Mouse (Mus musculus) leukemia stem cell, adult 10-12 weeks (primary cell): Measurements from ENCODE around the gene Arl5c. TPM values are rescaled to one million over a fixed set of nuclear protein-coding genes. Genes with fewer than 3 reads are reported as not detected.

Source experiments
- polyA plus RNA-seq: library from polyadenylated mRNA; stranded (reverse); fragments of >175 nt; gene quantifications from 2 replicates; pipeline ENCODE4 v1.2.3, GENCODE M21; 2012; ENCODE audit warnings: low replicate concordance

The Arl5c gene
- 2.2 and 3.6 TPM in 2 replicates for polyA plus RNA-seq

GRCm38 (mm10) chr11:97995564-97996288, at the start of gene Arl5c:
Gene Arl5c (minus strand): TSS chr11:97996181.

GRCm38 (mm10) chr11:98026570-98027296, 30.8 kb upstream of the Arl5c start, which contains the start of gene Rpl19:
Gene Rpl19 (plus strand): TSS chr11:98026710.

GRCm38 (mm10) chr11:98022555-98023371, 26.8 kb upstream of the Arl5c start, which contains the start of gene Cacnb1:
Gene Cacnb1 (minus strand): TSS chr11:98023034.

GRCm38 (mm10) chr11:97985727-97986677, 10.0 kb downstream of the Arl5c start, which contains the start of gene Plxdc1:
Gene Plxdc1 (minus strand): TSS chr11:97986444.

Other genes with a start within 250 kb of the Arl5c start
- gene Cwc25, start 229.6 kb downstream of the Arl5c start, polyA plus RNA-seq = 9.5 and 15.2 TPM in 2 replicates
- gene 1700001P01Rik, start 220.3 kb downstream of the Arl5c start, polyA plus RNA-seq = 1.4 TPM in 1 of 2 replicates, not detected in the other
- gene Rpl23, start 213.7 kb downstream of the Arl5c start, polyA plus RNA-seq = 28.5 and 58.3 TPM in 2 replicates
- 26.1 and 92.3 TPM in 2 replicates for gene Lasp1, start 197.2 kb downstream of the Arl5c start, polyA plus RNA-seq
- 0.34 TPM in 1 of 2 replicates, not detected in the other for gene B230217C12Rik, start 155.4 kb downstream of the Arl5c start, polyA plus RNA-seq
- not detected in 2 replicates for gene Fbxo47, start 112.0 kb downstream of the Arl5c start, polyA plus RNA-seq
- 1.2 and 1.7 TPM in 2 replicates for gene Plxdc1, start 9.7 kb downstream of the Arl5c start, polyA plus RNA-seq
- gene Cacnb1, start 26.9 kb upstream of the Arl5c start, polyA plus RNA-seq = 2.1 and 2.2 TPM in 2 replicates
- gene Rpl19, start 30.5 kb upstream of the Arl5c start, polyA plus RNA-seq = 412 and 530 TPM in 2 replicates
- gene Stac2, start 57.3 kb upstream of the Arl5c start, polyA plus RNA-seq = 3.7 and 5.5 TPM in 2 replicates
- 5.5 and 7.2 TPM in 2 replicates for gene Fbxl20, start 154.2 kb upstream of the Arl5c start, polyA plus RNA-seq
- gene Med1, start 197.1 kb upstream of the Arl5c start, polyA plus RNA-seq = 22.9 and 31.9 TPM in 2 replicates
- gene Cdk12, start 206.9 kb upstream of the Arl5c start, polyA plus RNA-seq = 17.0 and 18.5 TPM in 2 replicates